Mouse (Mus musculus): Measurements from ENCODE around the gene Slc10a7.

GRCm38 (mm10) chr8:78571528-78571927, 62.4 kb downstream of the Slc10a7 start:
- no peak for TF ChIP-seq POLR2A (IDR thresholded peaks at IDR 0.05; ENCODE audit: low read depth, low read length)
- no peak for TF ChIP-seq CTCF (IDR thresholded peaks at IDR 0.05; ENCODE audit: extremely low read depth, insufficient read length, insufficient replicate concordance, low read depth, low read length)
